Mouse (Mus musculus): ENCODE results near the gene Cyp3a44. TPM values are rescaled to one million over a fixed set of nuclear protein-coding genes. Genes with fewer than 3 reads are reported as not detected.

The Cyp3a44 gene
- polyA plus RNA-seq (2014; fragmentation: Illumina TruSeq; extraction: RNeasy Lipid Tissue Mini Kit (QIAGEN cat#74804); ENCODE audit: low read depth, low replicate concordance), result not detected

DNA sequence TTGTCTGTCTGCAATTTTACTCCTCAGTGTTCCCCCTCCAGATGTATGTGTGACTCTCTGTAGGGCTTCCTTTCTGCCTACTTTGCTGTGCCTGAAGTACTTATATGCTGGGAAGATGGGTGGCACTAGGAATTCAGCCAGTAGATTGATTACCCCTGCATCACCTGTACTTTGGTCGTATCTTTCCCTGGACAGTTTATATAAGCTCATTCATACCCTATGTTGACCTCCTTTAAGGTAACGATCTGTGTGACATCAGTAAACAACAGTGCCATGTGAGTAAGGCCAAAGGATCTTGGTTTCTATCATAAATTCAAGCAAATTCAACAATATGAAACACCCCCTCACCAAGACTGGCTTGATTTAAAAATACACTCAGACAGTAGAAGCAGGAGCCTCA, at the start of gene Cyp3a44:
Gene Cyp3a44 (minus strand): TSS at position 79 of the 400 bp plus-strand sequence.

Other genes with a start within 250 kb of the Cyp3a44 start
- gene Cyp3a41b, start 221.1 kb downstream of the Cyp3a44 start, polyA plus RNA-seq (2014; fragmentation: Illumina TruSeq; extraction: RNeasy Lipid Tissue Mini Kit (QIAGEN cat#74804); ENCODE audit: low read depth, low replicate concordance), result not detected
- 0.63 TPM for gene Cyp3a41a, start 85.7 kb downstream of the Cyp3a44 start, polyA plus RNA-seq (2014; fragmentation: Illumina TruSeq; extraction: RNeasy Lipid Tissue Mini Kit (QIAGEN cat#74804); ENCODE audit: low read depth, low replicate concordance)
- gene Cyp3a11, start 74.1 kb upstream of the Cyp3a44 start, polyA plus RNA-seq (2014; fragmentation: Illumina TruSeq; extraction: RNeasy Lipid Tissue Mini Kit (QIAGEN cat#74804); ENCODE audit: low read depth, low replicate concordance), result 3.7 TPM
- 0.71 TPM for gene Cyp3a25, start 203.7 kb upstream of the Cyp3a44 start, polyA plus RNA-seq (2014; fragmentation: Illumina TruSeq; extraction: RNeasy Lipid Tissue Mini Kit (QIAGEN cat#74804); ENCODE audit: low read depth, low replicate concordance)